Mouse (Mus musculus): ENCODE results near the gene Gm20517.
"Not testable (repeated sequence)": the region's sequence is repeated elsewhere in the genome, so short reads cannot be mapped to it uniquely, and the experiment has no call there.

The Gm20517 gene

DNA sequence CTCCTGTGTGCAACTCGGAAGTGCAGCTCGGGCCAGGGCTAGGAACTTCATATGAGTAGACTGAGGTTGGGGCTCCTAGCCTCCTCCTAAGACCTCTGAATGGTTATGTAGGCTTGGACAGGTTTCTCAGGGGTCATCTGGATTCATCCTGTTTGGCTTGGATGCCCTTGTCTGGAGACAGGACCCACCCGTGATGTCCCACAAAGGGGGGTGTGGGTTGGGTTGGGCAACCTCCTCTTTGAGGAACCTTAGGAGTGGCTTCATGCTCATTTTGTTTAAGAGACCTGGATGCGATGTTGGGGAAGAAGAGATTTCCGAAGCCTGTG lies 14.6 kb upstream of the Gm20517 start:
- DNase-seq (ENCODE audit: low spot score in 2 of 2), result no peak

DNA sequence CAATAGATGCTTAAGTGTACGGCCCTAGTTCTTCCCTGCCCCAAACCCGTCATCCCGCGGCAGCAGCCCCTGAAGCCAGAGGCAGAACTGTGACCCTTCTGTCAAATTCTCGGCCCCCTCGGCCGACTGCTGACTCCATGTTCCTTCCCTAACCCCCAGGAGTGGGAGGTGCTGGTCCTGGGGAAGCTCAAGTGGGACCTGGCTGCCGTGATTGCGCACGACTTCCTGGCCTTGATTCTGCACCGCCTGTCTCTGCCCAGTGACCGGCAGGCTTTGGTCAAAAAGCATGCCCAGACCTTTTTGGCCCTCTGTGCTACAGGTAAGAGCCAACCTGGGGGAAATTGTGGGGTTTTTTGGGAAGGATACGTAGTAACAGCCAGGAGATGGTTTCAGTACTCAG lies 14.1 kb upstream of the Gm20517 start:
- DNase-seq (ENCODE audit: low spot score in 2 of 2), result no peak

DNA sequence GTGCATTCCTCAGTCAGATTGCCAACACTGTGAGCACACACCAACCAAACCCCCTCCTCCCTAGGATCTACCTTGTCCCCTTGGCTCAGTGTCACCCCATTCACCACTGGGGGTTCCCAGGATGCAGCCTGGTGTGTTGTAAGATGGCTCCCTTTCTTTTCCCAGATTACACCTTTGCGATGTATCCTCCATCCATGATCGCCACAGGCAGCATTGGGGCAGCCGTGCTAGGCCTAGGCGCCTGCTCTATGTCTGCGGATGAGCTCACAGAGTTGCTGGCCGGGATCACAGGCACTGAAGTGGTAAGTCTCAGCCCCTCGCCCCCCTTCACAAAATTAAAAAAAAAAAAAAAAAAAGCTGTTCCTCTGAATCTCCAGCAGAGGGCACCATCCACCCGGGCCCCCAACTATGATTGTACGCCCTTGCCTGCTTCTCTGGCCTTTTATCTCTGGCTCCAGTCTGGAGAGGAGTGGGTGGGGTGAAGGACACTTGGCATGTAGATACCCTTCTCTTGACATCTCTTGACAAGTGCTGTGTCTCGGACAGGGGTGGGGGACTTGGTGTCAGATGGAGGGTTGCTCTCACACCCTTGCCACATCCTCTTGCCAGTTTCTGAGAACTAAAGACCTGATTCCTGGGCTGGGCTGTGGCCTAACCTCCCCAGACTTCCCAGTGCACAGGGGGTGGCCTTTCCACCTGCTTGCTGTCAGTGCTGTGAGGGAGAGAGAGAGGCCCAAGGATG lies 13.4 kb upstream of the Gm20517 start:
- no peak for DNase-seq (ENCODE audit: low spot score in 2 of 2)

DNA sequence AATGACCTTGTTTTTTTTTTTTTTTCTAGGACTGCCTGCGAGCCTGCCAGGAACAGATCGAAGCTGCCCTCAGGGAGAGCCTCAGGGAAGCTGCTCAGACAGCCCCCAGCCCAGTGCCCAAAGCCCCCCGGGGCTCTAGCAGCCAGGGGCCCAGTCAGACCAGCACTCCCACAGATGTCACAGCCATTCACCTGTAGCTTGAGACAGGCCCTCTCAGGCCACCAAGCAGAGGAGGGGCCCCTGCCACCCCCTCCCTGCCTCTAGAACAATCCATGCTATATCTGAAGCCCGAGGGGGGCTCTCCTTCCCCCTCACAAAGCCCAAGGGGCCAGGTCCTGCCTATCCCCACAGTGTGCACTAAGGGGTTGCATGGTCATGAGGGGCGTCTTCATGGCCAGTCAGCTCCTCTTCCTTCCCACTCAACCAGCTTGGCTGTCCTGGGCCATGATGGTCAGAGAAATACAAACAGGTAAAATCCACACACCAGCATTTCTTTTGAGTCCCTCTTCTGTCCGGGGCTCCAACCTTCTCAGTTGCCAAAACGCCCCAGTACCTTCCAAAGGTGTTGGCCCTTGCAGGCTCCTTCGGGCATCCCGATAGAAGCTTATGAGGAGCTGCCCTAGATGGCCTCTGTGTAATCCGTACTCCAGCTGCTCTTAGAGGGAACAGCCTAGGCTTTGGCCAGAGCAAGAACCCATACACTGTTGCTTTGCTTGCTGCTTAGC lies 12.6 kb upstream of the Gm20517 start:
- not testable (repeated sequence) for DNase-seq (ENCODE audit: low spot score in 2 of 2)

DNA sequence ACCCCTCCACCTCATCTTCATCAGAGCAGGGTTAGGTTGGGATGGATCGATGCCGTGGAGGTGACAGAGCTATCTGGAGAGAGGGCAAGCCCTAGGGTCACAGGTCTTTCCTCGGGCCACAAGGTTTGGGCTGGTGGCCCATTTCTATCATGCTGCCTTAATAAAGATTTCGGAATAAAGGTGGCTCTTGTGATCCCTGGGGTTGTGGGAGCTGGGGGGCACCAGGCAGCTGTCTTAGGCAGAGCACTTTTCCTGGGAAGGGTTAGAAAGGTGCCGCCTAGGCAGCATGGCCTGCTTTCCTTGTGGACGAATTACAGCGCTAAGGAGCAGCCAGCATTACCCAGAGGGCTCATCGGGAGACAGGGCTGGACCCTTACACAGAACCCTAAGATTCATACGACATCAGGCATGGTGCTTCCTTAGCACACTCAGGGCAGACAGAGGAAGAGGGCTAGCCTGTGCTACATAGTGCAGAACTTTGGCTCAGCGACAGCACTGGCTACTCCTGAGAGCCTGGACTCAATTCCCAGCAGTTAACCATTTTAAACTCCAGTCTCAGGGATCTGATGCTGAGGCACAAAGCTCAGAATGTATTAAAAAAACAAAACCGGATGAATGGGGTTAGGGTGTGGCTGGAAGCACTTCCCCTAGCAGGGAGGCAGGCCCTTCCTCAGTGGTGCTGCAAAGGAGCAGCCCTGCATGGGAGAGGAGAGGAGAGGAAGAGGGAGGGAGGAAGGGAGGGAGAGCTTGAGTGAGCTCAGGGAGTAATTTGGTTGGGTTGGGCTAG lies 11.7 kb upstream of the Gm20517 start:
- DNase-seq (ENCODE audit: low spot score in 2 of 2), result no peak

DNA sequence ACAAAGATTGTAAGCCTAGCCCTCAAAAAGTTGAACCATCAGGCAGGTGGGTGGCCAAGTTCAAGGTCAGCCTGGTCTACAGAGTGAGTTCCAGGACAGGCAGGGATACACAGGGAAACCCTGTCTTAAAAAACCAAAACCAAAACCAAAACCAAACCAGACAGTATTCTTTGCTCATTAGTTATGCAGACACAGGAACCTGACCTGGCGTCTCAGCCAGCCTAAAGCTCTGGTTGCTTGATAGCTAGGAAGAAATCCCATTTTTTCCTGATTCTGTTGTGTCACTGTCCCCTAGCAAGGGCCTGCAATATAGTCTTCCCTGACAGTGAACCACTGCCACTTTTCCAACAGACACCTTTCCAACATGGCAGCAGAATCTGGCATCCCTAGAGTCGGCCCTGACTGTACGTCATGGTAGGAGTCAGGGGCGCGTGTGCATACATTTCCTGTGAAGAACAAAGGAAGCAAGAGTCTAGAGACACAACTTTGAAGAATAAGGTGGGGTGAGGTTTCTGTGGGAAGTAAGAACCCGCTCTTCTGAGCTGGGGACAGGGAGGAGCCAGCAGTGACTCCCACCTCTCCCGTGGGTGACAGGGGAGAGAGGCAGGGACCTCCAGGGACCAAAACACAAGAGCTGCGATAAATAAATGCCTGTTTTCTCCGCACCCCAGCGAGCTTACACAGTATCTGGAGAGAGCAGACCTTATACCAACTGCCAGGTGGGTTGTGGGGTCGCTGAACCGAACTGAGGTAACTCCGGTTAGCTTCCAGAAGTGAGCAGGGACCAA lies 10.6 kb upstream of the Gm20517 start:
- no peak for DNase-seq (ENCODE audit: low spot score in 2 of 2)

DNA sequence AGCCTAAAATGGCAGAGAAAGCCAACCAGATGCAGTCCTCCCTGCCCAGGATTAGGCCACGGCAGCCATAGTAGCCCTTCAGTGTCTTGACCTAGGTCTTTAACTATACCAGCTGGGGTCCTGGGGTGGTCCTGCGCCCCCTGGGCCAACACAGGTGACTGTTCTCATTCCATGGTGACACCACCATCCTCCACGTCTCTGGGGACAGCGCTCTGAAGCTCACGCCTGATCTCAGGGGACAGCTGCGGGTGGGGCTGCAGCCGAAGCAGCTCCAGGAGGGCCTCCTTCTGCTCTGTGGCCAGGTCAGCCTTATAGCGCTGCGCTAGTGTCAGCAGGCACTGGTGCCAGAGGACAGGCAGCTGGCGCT lies 10.0 kb upstream of the Gm20517 start:
- no peak for DNase-seq (ENCODE audit: low spot score in 2 of 2)

DNA sequence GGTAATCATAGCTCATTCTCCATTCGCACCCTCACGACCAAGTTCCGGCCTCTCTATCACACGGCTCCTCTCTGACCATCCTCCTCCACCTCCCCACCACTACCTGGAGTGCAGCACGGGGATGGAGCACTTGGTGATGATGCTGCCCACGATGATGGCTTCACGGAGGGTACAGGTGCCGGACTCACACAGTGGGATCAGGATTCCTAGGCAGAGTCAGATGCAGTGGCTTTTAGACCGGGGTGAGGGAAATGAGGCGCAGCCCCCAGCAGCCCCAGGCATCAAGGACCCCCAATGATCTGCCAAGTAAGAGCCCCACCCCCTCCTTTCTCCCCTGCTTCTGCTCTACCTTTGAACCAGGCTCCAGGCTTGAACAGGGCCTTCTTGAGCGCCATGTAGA lies 9.1 kb upstream of the Gm20517 start:
- no peak for DNase-seq (ENCODE audit: low spot score in 2 of 2)

DNA sequence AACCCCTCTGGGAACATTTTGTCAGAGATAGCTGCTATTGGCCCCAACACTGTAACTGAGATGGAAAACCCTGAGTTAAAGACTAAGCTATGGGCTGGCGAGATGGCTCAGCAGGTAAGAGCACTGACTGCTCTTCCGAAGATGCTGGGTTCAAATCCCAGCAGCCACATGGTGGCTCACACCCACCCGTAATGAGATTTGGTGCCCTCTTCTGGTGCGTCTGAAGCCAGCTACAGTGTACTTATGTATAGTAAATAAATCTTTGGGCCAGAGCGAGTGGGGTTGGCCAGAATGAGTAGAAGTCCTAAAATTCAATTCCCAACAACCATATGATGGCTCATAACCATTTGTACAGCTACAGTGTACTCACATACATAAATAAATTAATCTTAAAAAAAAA lies 5.2 kb upstream of the Gm20517 start:
- no peak for DNase-seq (ENCODE audit: low spot score in 2 of 2)

DNA sequence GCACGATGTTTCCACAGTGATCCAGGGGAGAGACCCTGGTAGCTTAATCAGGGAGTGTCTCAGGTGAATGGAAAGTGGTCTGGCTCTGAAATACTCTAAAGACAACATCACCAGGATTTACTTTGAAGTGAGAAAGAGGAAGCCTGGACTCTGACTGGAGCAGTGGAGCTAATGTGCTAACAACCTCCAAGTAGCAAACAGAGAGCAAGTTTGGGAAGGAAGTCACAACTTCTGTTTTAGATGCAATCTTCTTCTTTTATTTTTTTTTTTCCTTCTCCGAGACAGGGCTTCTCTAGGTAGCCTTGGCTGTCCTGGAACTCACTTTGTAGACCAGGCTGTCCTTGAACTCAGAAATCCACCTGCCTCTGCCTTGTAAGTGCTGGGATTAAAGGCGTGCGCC lies 2.2 kb upstream of the Gm20517 start:
- no peak for DNase-seq (ENCODE audit: low spot score in 2 of 2)

DNA sequence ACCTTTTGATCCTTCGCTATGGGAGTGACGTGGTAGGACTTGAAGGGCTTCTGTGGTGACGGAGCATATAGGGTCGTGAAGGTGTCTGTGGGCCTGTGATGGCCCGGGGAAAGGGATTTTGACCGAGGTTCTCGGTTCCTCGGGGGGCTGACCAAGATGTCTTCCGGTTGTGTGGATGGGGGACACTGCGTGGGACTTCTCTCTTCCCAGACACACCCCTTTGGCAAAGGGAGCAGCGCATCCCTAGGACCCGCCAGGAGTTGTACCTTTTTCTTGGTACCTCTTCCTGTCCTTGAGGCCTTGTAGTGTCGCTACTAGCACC lies 233 bp downstream of the Gm20517 start:
- DNase-seq (ENCODE audit: low spot score in 2 of 2), result no peak

DNA sequence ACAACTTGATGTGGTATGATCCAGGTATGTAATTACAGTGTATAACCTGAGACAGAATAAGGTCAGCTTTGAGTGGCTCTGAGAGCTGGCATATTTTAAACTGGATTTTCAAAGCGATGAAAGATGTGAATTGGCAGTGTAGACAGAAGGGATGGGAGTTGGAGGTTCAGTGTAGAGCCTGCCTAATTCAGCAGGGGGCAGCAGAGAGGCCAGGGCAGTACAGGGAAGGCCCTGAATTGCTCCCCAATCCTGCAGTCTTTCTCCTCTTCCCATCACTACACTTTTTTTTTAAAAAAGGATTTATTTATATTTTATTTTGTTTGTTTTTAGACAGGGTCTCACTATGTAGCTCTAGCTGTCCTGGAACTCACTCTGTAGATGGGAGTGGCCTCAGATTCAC lies 2.6 kb downstream of the Gm20517 start:
- no peak for DNase-seq (ENCODE audit: low spot score in 2 of 2)

DNA sequence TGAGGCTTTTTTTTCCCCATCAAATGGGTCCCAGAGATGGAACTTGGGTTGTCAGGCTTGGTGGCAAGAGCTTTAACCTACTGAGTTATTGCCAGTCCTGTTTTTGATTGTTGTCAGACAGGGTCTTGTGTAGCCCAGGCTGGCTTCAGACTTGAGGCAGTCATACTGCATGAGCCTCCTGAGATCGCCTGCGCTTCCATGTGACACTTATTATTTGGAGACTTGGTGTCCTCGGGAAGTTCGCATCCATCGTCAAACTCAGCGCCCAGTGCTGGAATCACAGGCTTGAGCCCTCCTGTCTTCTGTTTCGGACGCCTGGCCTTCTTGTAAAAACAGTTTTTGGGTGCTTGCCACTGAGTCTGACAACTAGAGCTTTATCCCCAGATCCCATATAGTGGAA lies 4.7 kb downstream of the Gm20517 start:
- no peak for DNase-seq (ENCODE audit: low spot score in 2 of 2)

DNA sequence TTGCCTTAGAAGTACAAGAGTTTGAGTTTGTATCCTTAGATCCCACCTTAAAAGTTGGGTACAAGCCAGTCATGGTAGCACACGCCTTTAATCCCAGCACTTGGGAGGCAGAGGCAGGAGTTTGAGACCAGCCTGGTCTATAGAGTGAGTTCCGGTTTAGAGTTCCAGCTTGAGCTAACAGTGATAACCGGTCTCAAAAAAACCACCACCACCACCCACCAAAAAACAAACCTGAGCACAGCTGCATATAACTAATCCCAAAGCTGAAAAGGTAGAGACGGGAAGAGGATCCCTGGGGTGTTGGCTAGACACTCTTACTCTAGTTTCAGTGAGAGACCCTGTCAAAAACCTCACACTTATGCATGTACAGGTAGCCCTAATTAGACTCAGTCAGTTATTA lies 5.3 kb downstream of the Gm20517 start:
- DNase-seq (ENCODE audit: low spot score in 2 of 2), result no peak

DNA sequence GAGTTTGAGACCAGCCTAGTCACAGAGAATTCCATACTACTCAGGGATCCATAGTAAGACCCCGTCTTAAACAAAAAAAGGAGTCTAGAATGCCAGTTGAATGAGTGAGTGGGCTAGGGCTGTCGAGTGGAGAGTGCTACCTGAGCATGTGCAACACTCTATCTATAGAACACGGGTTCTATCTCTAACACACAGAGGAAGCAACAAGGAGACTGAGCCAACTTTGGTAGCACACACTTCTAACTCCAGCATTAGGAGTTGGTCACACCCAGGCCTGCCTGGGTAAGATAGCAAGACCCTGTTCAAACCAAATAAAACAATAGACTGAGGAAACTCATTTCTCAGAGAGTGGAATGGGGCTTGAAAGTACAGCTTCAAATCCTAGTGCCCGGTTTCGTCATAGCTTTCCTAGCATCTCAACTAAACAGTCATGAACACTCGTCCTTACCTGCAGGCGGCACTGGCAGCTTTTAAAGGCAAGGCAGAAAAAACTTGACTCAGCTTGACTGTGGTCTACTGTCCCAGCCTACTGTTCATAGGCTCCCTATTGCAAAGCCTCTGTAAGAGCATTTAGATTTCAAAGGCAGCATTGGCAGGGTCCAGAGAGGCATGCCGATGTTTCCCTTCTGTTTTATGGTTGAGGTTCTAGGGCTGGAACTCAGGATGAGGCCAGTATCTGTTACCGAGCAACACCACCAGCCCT lies 6.4 kb downstream of the Gm20517 start:
- DNase-seq (ENCODE audit: low spot score in 2 of 2), result no peak

DNA sequence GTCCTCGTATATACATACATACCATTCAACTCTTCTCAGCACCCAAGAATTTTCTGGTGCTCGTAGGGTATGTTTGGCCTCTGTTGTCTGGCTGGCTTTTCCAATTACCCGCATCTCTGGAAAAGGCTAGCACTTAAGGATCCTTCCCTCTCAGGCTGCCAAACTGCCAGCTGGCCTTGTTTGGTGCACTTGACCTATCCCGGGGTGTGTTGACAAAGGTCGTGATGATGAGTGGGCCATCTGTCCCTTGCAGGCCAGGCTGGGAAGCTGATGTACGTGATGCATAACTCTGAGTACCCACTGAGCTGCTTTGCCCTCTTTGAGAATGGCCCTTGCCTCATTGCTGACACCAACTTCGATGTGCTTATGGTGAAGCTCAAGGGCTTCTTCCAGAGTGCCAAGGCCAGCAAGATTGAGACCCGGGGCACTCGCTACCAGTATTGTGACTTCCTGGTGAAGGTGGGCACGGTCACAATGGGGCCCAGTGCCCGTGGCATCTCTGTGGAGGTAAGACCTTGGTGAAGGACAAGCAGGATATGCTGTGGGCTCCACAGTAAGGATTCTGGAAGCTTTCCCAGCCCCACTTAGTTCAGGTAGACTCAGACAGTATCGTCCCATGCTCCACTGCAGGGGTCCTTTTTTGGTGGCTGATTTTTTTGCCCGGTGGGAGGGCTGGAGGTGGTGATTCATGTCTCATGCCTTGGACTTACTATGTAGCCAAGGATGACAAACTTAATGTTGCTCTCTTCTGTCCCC lies 7.3 kb downstream of the Gm20517 start:
- no peak for DNase-seq (ENCODE audit: low spot score in 2 of 2)

DNA sequence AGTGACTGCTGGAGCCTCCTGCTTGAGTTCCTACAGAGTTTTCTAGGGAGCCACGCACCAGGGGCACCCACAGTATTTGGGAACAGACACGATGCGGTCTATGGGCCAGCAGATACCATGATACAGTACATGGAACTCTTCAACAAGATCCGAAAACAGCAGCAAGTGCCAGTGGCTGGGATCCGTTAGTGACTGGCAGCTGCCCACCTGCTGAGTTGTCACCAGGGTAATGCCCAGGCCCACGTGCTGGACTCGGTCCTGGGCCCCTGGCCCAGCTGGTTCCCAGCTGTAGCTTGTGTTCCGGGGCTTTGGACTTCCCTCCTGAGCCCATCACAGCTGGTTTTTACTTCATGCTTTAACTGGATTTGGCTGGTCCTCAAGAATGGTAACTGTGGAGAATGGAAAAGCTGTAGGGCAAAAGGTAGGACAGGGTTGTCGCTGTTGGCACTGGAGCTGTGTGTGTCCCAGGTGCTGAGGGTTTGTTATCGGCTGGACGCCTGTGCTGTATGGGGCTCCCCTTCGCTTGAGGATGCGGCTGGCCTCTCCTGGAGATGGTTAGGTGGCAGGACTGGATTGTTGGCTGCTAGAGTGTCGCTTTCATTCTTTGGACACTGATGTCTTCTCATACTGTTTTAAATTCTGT lies 11.6 kb downstream of the Gm20517 start:
- DNase-seq (ENCODE audit: low spot score in 2 of 2), result no peak

DNA sequence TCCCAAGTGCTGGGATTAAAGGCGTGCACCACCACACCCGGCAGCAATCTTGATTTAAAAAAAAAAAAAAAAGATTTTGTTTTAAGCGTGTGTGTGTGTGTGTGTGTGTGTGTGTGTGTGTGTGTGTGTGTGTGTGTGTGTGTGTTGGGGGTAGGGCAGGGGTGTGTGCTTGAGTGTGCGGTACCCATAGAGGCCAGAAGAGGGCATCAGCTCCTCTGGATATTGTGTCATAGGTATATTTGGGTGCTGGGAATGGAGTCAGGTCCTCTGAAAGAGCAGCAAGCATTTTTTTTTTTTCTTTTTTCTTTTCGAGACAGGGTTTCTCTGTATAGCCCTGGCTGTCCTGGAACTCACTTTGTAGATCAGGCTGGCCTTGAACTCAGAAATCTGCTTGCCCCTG lies 13.2 kb downstream of the Gm20517 start:
- not testable (repeated sequence) for DNase-seq (ENCODE audit: low spot score in 2 of 2)

DNA sequence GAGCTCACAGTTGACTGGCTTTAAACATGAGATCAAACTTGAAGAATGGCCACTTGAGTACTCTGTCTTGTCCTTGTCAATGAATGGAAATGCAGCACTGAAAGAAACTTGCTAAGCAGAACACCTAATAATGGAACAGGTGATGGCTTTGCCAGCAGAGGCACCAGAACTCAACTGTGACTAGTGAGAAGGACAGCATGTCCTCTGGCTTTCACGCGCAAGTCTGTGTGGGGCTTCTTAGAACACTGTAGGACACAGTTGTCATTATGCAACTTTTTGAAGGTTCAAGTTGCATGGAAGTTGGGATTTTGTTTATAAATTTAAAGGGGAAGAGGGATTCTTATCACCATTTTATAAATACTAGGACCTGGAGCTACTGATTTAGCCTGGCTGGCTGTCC lies 13.7 kb downstream of the Gm20517 start:
- DNase-seq (ENCODE audit: low spot score in 2 of 2), result no peak

DNA sequence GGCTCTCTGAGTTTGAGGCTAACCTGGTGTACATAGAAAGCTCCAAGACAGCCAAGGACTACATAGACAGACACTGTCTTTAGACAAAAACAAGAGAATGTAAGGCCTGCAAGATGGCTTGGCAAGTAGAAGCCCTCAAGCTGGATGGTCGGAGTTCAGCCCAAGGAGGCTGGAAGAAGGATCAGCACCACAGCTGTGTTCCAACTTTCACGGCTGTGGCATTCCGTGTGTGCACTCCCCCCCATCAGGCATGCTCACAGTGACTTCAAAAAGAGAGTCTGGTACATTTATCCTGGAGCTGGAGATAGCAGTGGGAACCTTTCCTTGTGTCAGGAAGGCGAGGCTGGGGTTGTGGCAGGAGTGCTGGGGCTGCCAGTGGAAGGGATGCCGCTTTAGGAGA lies 14.6 kb downstream of the Gm20517 start:
- DNase-seq (ENCODE audit: low spot score in 2 of 2), result no peak

DNA sequence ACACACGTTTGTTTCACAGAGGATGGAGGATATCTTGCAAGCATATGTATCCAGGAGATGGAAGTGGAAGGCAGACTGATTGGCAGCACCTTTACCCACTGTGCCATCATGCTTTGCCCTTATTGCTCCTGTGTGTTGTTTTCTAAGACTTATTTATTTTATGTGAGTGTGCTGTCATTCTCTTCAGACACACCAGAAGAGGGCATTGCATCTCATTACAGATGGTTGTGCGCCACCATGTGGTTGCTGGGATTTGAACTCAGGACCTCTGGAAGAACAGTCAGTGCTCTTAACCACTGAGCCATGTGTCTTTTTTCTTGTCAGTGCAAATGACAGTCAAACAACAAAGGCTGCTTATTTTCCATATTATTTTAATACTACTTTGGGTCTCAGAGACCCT lies 16.4 kb downstream of the Gm20517 start:
- DNase-seq (ENCODE audit: low spot score in 2 of 2), result no peak
